Mouse (Mus musculus): ENCODE results near the gene Nav3.

Gene Nav3

DNA sequence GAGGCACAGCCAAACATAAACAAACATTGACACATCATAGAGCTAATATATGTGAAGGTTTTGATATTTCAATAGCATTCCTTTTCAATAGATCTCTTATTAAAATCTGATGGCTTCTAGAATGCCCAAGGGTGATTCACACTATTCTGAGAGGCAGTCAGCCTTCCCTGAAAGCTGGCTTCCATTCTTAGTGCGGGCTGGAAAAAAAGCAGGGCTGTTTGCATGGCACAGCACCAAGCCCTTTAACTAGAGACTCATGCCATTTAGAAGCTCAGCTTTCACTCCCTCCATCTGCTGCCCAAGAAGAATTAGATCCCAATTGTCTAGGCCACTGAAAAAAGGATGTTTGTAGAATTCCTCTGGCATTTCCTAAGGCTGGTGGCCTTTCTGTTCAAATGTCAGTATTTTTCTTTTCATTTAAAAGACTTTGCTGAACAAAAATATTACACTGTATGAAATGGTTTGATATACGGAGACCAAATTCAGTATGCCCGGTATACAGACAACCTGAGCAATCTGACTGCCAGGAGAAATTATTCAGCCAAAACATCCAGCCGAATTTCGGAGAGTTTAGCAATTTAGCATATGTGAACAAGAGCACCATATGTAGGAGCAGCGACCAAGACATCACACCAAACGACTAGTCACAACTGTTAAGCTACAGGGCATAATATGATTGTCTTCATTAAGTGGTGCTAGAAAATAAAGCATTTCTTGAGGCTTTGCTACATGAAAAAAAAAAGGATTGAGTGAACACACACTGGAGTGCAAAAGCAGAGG, 263.8 kb downstream of the Nav3 start:
- DNase-seq (ENCODE audit: low read depth): peak; percentile 30

DNA sequence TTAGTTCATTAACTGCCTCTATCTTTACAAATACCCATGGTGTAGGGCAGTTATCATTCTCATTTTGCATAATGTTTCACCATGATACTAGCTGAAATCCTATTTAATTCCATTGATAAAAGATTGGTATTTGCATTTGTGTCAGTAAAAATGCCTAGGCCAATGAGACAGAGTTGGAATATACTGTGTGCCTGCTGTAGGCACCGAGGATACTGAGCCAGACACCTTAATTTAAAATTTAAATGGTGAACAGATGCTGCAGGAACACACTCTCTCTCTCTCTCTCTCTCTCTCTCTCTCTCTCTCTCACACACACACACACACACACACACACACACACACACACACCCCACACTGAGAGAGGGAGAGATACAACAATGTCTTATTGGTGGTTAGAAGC, 269.8 kb downstream of the Nav3 start:
- no peak for DNase-seq (ENCODE audit: low read depth)

DNA sequence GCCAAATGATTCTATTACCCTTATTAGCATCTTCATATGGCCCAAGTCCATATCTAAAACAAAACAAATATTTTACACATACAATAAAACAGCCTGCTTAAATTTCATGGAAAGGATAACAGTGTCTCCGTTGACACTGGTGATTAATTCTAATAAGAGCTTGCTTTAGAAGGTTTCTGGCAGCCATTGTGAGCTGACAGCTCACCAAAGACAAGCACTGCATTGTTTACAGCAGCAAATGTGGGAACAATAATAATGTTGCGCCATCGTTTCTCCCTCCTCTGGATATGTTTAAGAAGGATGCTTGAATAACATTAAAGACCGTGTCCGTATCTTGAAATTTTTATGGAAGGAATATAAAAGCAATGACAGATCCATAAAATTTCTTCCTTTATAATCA, 280.1 kb downstream of the Nav3 start:
- DNase-seq (ENCODE audit: low read depth): no peak

DNA sequence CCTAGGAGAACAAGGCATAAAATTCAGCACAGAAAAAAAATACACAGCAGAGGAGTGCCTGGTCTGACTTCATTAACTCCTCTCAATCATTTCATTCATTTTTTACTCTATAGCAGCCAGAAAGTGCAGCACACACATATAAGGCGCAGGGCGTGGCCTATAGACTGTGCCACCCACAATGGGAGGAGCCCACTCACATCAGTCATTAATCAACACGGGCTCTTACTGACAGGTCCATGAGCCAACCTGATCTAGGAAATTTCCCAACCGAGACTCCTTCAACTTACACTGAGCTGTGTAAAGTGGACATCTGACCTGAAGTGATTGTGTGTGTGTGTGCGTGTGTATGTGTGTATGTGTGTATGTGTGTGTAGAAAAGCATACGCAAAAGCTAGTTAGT, 286.6 kb downstream of the Nav3 start:
- no peak for DNase-seq (ENCODE audit: low read depth)

DNA sequence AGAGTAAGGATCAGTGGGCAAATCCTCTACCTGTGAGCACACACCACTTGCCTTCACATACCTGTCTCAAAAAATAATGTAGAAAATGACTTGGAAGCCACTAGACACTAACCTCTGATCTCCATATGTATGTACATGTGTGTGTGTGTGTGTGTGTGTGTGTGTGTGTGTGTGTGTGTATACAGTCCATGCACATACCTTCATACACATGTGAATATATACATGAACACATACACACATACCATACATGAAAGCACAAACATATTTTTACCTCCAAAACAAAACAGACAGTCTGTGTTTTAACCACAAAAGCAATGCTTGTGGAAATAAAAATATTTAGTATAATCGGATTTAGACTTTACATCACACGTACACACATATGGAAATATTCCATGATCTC, 287.1 kb downstream of the Nav3 start:
- DNase-seq (ENCODE audit: low read depth): no peak

DNA sequence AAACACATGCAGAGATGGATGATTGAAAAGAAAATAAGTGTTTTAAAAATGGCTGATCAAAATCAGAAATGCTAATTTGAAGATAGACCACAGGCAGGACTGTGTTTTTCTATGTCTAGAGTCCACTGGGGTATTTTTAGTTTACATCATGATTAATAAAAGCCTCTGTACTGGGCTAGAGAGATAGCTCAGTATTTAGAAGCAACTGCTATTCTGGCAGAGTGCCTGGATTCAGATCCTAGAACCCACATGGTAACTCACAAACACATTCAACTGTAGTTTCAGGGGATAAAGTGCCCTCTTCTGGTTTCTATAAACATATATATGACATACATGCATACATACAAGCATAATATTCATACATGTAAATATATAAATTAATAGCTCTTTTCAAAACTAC, 293.4 kb downstream of the Nav3 start:
- DNase-seq (ENCODE audit: low read depth): no peak

DNA sequence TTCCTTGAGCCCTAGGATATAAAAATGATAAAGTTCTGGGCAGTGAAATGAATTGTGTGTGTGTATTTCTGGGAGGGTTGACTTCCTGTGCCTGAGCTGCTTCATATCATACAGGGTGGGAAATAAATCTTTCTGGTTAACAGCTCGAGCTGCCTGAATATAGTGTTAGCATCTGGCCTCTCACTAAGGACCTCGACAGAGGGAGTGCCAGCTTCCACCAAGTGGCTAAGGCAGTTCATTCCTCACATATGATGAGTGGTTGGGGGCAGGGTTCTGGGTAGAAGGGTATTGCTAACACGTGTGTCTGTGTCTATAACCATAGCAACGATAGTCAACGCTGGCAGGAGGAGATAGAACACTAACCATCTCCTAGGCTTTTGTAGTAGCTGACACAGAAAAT, 295.1 kb downstream of the Nav3 start:
- DNase-seq (ENCODE audit: low read depth): no peak

DNA sequence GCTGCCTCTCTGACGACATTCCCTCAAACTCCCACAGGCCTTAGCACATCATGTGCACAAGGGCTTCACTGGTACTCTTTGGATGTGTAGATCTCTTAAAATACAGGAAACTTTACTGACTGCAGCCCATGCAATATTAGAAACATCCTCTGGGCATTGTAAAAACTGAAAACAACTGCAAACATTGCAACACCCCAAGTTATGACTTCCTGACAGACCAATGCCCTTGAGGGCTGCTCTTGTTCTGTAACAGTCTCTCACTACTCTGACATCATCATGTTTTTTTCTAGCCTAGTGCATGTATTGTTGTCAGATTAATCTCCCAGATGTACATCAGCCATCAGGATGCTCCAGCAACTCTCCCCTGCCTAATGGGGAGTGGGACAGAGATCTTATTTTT, 296.5 kb downstream of the Nav3 start:
- no peak for DNase-seq (ENCODE audit: low read depth)

DNA sequence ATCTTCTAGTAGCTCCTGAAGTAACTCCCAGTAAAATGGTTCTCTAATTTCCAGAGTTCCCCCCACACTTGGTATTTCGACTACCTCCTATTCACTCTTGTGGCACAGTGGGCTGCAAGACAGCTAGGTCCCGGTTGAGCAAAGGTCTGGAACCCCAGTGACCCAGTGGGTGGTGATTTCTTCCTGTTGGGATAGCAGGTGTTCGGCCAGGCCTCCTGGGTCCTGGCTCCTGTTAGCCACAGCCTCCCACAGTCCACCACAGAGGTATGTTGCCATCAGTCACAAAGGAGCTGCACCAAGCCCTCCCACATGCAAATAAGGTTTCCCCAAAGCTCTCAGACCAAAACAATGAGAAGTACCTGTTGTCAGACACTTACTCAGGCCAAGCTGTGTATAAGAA, 297.9 kb downstream of the Nav3 start:
- DNase-seq (ENCODE audit: low read depth): no peak

DNA sequence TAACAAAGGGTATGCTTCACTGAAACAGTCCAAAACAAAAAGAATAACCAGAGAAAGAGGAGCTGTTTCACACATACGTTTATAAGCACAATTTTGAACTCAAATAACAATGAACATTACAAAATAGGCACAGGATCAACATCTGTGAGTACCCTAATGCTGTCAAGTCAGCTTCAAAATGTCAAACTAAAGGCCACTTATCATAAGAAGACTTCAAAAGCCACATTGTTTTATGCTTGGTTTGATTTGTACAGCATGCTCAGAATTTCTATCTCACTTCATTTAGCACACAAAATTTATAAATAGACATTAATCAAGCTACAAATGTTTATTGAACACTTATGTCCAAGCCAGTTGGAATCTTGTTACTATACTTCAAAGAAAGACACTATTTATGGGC, 299.6 kb downstream of the Nav3 start:
- DNase-seq (ENCODE audit: low read depth): no peak

DNA sequence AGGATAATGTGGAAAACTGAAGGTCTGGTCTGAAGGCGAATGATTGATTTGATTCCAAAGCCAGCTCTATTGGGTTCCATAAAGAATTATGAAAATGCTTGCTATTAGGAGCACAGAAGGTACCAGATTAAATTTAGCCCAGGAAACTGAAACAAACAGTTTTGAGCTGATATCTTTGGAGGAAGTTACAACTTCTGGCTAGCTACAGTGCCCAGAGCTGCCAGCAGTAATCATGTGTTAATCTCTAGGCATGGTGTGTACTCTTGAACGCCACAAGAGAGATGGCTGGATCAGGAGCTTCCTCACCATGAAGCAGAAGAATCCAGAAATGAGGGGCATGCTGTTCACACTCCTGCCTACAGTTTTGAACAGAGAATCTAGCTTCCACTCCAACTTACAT, 300.5 kb downstream of the Nav3 start:
- no peak for DNase-seq (ENCODE audit: low read depth)

DNA sequence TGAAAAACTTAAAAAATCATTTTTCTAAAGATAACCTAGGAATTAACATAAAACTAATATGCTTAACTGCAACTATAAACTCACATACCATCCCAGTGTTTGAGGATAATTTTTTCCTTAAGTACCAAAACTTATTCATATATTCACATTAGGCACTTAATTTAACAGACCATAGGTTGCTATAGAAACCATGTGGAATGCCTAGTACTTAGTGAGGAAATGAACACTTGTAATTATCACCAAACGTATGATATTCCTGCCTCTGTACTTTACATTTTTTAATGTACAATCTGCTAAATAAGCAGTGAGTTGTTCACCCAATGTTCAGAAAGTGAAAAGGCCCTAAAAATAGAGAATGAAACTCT, 301.1 kb downstream of the Nav3 start:
- no peak for DNase-seq (ENCODE audit: low read depth)

DNA sequence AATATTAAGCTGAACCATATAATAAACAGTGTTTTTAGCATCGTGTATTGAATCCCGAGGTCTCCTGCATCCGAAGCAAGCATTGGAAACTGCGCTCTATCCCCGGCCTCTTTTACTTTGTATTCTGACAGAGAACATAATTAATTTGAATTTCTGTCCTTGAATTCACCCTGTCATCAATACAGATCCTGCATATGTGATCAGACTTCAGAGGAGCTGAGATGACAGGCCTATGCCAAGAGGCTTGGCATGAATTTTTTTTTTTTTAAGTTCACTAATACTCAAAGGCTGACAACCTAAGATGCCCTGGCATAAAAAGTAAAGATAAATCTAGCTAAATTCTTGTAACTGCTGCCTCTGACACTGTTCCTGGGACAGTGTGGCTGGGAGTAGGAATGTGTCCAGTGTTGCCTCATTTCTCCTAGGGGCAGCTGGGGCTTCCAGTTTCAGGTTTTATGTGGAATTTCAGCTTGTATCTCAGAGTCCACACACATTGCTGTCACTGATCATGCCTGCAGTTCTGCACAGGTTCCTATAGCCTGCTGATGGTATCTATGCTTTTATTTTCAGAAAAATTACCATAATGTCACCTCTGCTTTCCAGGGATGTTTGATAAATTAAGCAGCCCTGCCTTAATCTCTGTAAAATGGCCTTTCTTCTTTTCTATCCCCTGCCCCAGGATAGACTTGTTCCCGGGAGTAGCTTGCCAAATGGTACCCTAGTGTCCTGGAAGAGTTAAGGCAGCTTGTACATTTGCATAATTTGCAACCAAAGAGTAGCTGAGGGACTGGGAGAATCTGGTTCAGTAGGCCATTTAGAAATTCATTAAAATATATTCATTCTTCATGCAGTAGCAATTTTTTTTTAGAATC, 301.8 kb downstream of the Nav3 start:
- no peak for DNase-seq (ENCODE audit: low read depth)

DNA sequence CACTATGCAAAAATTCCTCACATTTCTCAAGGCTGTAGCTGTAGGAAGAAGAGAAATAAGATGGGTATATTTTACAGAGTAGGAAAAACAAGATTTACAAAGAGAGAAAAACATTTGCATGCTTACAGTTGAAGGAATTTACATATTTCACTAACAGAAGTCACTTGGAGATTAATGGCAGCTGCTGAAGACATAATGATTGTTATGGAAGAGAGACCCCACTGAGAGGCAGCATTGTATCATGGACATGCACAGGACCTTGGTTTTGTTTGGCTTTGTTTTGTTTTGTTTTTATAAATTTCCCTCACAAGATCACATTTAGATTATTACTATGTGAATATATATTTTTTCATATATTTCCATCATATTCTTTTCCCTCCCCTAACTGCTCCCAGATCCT, 335.4 kb downstream of the Nav3 start:
- no peak for DNase-seq (ENCODE audit: low read depth)

DNA sequence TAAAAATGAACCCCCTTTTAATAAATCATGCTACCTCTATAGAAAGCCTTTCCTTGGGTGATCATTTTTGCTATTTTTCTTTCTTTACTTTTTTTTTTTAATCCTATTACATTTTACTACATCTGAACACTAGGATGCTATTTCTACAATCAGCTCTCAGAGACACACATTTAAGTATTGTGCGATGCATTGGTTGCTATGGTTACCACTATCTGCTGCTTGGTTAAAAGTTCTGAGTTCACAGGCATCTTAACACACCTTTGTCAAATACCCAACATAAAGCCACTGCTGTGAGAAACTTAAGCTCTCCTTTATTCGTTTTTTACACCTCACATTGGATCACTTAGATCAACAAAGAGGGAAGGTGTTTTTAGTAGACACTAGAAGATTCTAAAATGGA, 338.7 kb downstream of the Nav3 start:
- DNase-seq (ENCODE audit: low read depth): no peak

DNA sequence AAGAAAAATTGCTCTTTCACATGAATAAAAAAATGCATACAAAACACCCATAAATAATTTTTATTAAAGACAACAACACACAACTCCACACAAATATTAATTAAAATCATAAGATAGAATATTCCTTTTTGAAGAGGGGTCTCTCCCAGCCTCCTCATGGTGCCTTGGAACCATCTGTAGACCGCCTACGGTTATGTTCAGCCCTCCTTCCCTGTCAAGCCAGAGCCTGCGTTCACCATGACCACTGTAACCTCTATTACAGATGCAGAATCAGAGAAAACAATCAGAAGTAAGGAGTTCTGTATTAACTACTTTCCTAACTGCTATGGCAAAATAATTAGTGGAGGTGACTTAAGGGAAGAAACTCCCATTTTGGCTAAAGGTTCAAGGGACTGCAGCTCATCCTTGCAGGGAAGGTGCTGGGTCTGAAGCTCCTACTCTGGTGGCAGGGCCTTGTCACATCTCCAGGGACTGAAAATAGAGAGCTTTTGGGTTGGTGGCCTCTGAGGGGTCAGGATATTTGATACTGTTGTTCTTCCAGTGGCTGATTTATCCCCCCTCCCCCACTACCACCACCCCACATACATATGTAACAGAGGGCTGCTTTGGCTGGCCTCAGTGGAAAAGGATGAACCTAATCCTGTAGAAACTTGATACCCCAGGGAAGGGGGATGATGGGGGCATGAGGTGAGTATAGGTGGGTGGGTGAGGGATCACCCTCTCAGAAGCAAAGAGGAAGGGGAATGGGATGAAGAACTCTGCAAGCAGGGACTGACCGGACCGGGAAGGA, 343.1 kb downstream of the Nav3 start:
- no peak for DNase-seq (ENCODE audit: low read depth)

DNA sequence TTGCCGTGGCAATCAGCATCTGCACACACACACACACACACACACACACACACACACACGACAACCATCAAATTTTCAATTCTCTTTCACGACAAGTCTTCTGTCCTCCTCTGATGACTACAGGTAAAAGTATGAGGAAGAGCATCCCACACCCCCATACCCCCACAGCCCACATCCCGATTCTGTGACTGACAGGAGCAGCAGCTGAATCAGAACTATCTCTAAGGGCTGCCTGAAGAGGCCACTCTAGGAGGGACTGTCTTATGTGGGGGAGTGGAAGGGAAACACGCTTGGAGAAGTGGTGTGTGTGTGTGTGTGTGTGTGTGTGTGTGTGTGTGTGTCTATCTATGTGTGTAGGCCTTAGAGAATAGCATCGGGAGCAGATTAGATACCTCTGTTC, 352.7 kb downstream of the Nav3 start:
- no peak for DNase-seq (ENCODE audit: low read depth)

DNA sequence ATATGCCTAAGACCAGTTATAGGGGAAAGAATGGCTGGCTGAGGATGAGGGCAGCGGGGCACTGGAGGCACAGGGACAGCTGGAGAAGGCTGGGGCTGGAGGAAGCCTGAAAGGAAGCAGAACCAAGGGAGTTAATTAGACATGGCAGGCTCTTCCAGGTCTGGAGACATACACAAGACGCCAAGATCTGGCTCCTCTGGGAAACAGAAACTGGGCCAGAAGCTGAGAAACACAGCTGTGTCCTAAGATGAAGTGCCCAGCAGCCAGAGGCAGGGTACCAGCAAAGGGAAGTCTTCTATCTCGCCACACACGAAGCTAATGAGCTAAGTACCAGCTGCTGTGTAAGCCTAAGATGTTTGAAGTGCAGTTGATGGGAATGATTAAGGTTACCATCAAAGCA, 353.8 kb downstream of the Nav3 start:
- no peak for DNase-seq (ENCODE audit: low read depth)

DNA sequence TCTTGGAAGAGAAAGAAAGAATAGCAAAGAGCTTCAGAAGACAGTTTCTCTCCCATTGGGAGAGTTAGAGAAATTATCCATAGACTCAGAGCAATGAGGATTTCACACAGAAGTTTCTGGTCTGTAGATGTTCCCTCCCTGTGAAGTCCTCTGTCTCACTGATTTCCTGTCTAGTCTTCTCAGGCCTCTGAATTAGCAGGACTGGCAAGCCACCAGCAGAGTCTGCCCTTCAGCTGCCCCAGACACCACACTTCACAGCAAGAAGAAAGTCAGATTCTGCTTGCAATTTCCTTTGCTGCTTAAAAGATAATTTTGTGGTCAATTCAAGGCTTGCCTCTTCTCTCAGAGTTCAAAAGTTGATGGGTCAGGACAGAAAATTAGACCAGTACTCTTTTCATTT, 361.6 kb downstream of the Nav3 start:
- no peak for DNase-seq (ENCODE audit: low read depth)

DNA sequence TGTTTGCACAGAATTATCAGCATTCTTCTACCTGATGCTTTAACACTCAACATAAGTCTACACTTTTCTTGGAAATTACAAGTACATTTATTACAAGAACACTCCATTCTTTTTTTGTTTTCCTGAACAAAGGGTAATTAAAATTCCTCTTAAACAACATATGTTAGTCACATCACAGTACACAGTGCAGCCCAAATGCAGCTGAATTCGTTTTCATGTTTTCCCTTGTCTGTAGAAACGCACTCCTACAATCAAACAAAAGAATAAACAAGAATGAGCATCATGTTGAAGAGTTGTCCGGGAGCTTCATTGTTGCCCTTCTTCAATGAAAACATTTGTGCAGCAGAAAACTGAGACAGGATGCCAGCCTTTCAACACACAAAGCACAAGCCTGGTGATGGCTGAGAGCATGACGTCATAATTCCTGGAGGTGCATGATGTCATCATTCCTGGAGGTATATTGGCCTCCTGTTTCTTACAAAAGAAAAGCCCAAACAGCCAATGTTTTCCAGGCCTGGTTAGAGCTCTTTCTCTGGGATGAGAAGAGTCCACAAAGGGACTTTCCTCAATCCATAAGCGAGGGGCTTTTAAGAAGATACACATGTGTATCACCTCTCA, 367.5 kb downstream of the Nav3 start:
- DNase-seq (ENCODE audit: low read depth): no peak

DNA sequence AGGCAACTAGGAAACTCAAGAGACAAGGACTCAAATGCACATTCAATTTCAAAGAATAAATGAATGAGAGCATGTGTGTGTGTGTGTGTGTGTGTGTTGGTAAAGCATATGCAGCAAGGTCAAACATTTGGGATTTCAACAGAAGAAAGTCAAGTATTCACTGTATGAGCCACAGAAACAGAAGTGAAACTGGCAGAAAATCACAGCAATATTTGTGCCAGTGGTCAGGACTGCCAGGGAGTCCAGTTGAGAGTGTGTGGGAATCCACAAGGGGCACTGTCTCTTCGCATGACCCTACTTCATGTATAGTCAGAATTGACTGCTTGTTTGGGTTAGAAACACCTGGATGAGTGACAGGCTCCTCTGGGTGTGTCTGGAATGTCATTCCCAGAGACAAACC, 370.1 kb downstream of the Nav3 start:
- DNase-seq (ENCODE audit: low read depth): no peak

DNA sequence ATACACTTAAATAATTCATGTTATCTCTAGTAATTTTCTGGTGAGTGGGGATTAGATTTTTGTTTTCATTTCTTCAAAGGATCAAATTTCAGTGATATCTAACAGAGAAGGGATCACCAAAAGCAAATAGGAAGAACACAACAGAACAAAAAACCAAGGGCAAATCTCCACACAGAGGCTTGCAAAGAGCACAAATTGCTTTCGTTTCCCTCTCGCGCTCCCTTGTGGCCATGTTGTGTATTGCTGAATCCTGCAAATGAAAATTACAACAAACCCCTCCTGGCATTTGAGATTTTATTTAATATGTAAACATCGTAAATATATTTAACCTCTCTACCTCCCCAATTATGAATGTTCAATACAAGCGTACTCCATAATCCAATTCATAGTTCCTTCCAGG, 370.8 kb downstream of the Nav3 start:
- peak; percentile 44 for DNase-seq (ENCODE audit: low read depth)

All from fibroblast of lung, adult 2 months (primary cell).